Mouse (Mus musculus): ENCODE results near the gene Rps6ka5. TPM values are rescaled to one million over a fixed set of nuclear protein-coding genes. Genes with fewer than 3 reads are reported as not detected.
A peak's percentile ranks its signal among the peaks of the same experiment; 100 is the strongest.

Gene Rps6ka5
- polyA plus RNA-seq, 1 experiment from 2014 or later = 1.6 TPM

DNA sequence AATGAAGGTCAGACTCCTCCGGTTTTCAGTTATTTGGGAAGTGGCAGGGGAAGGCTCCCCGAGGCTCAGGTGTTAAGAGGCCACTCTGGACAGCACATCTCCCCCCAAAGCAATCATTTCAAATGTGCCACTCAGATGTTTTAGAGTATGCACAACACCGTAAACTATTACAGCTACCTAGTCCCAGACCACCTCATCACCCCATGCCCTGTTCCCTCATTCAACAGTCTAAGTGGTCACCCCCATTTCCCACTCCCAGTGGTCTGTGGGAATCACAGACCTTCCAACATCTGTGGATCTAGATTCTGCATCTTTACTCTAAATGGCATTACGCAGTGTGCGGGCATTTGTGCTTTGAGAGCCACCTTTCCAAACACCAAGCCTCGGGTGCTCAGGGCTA, 184.3 kb downstream of the Rps6ka5 start:
- Histone ChIP-seq H3K9ac (ENCODE audit: low read depth, low read length) (no peak overlapping the region), H3K4me2 (ENCODE audit: low read depth, low read length) (no peak overlapping the region), H3K36me3 (ENCODE audit: control insufficient read depth, insufficient read depth) (no peaks in the 10 kb centered on the region), H3K4me1 (ENCODE audit: control insufficient read depth, low read depth, low read length) (no peaks in the 10 kb centered on the region), H3K27me3 (ENCODE audit: control insufficient read depth, insufficient read depth, low read depth, low read length) (no peaks in the 10 kb centered on the region), H3K27ac (ENCODE audit: low read length) (no peak overlapping the region), H3K9me3 (replicated peaks; ENCODE audit: control insufficient read depth, low read length) (no peaks in the 10 kb centered on the region), H3K4me3 (ENCODE audit: low read depth, low read length) (no peak overlapping the region)
- no peak for ATAC-seq (ENCODE audit: low read depth)
- WGBS (ENCODE audit: insufficient replicate concordance) = 74% methylated on average over 6 of the region's 6 CpGs

DNA sequence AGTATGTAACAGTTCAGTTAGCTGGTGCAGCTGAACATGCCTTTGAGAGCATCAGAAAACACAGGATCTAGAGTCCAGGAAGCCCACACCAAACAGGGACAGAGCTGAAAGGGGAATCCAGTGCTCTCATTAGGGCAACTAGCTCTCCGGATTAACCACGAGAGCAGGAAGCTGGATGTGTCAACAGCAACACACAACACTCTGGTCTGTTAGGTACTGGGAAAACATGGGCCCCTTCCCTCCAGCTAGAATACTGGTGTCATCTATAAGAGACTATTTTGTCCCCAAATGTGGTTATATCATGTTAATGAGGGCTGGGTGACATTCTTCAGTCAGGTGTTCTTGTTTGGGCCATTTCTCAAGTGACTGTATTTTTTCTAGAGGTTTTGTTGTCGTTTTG, 184.7 kb downstream of the Rps6ka5 start:
- no peaks in the 10 kb centered on the region for H3K27me3 ChIP-seq (ENCODE audit: control insufficient read depth, insufficient read depth, low read depth, low read length)
- 20% methylated on average over 3 of the region's 3 CpGs for WGBS (ENCODE audit: insufficient replicate concordance)
- no peak overlapping the region for H3K9ac ChIP-seq (ENCODE audit: low read depth, low read length)
- H3K4me3 ChIP-seq (ENCODE audit: low read depth, low read length) = no peak overlapping the region
- no peaks in the 10 kb centered on the region for H3K9me3 ChIP-seq (replicated peaks; ENCODE audit: control insufficient read depth, low read length)
- H3K4me1 ChIP-seq (ENCODE audit: control insufficient read depth, low read depth, low read length) = no peaks in the 10 kb centered on the region
- H3K27ac ChIP-seq (ENCODE audit: low read length) = no peak overlapping the region
- no peaks in the 10 kb centered on the region for H3K36me3 ChIP-seq (ENCODE audit: control insufficient read depth, insufficient read depth)
- no peak overlapping the region for H3K4me2 ChIP-seq (ENCODE audit: low read depth, low read length)
- no peak for ATAC-seq (ENCODE audit: low read depth)

DNA sequence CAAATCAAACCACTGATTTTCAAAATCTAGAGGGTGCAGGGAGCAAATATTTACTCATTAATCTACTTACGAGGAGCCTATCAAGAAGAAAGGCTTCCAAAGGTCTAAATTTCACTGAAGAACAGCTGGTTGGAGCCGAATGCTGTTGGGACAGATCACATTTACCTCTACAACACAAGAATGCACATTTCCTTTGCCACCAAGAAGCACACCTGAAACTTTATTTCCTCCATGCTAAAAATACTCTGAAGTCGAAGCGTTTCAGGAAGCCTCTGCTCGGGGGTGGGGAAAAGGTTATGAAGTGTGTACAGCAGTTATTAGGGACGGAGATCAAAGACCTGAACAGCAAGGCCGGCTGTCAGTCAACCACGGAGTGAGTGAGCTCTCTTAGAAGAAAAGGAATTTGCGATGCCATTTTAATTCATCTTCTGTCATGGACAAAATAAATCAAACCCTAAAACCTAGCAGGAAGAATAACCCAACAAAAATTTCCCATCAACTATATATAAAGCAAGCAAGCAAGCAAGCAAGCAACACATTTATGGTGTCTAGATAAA, 187.5 kb downstream of the Rps6ka5 start:
- no peak overlapping the region for H3K4me3 ChIP-seq (ENCODE audit: low read depth, low read length)
- no peak for ATAC-seq (ENCODE audit: low read depth)
- no peak overlapping the region for H3K4me2 ChIP-seq (ENCODE audit: low read depth, low read length)
- H3K9me3 ChIP-seq (replicated peaks; ENCODE audit: control insufficient read depth, low read length) = no peaks in the 10 kb centered on the region
- H3K4me1 ChIP-seq (ENCODE audit: control insufficient read depth, low read depth, low read length) = no peaks in the 10 kb centered on the region
- H3K36me3 ChIP-seq (ENCODE audit: control insufficient read depth, insufficient read depth) = no peaks in the 10 kb centered on the region
- no peak overlapping the region for H3K27ac ChIP-seq (ENCODE audit: low read length)
- H3K9ac ChIP-seq (ENCODE audit: low read depth, low read length) = no peak overlapping the region
- 25% methylated on average over 9 of the region's 9 CpGs for WGBS (ENCODE audit: insufficient replicate concordance)
- no peaks in the 10 kb centered on the region for H3K27me3 ChIP-seq (ENCODE audit: control insufficient read depth, insufficient read depth, low read depth, low read length)

DNA sequence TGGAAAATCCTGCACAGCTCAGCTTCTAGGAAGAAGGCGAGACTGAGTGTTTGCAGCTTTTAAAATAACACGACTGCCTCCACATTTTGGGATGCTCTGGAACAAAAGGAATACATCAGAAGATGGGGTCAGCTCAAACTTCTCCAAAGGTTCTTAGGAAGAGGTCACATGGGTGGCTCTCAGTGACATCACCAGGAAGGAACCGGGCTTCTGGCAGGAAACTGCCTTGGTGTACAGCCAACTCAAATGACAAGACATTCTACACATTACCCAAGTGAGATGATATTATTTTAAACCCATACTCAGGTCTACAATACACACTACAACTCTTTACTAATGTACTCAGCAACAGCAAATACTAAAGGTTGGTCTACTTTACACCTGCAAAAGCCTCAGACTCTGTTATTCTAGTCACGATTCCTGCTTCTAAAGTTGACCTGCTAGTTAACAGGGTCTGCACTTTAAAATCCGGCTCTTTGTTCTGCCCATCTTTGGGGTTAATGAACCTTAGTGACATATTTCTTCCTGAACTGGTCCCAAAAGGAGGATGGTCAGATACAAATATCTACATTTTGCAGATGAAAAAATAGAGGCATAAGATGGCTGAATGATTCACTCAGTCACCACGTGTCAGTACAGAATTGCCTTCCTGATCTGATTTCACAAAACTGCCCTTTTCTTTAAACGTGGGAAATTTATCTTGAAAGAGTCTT, 188.2 kb downstream of the Rps6ka5 start:
- H3K27ac ChIP-seq (ENCODE audit: low read length) = no peak overlapping the region
- ATAC-seq (ENCODE audit: low read depth) = no peak
- H3K4me1 ChIP-seq (ENCODE audit: control insufficient read depth, low read depth, low read length) = no peaks in the 10 kb centered on the region
- WGBS (ENCODE audit: insufficient replicate concordance) = 39% methylated on average over 7 of the region's 7 CpGs
- H3K27me3 ChIP-seq (ENCODE audit: control insufficient read depth, insufficient read depth, low read depth, low read length) = no peaks in the 10 kb centered on the region
- no peaks in the 10 kb centered on the region for H3K36me3 ChIP-seq (ENCODE audit: control insufficient read depth, insufficient read depth)
- H3K4me3 ChIP-seq (ENCODE audit: low read depth, low read length) = no peak overlapping the region
- H3K4me2 ChIP-seq (ENCODE audit: low read depth, low read length) = no peak overlapping the region
- no peaks in the 10 kb centered on the region for H3K9me3 ChIP-seq (replicated peaks; ENCODE audit: control insufficient read depth, low read length)
- H3K9ac ChIP-seq (ENCODE audit: low read depth, low read length) = no peak overlapping the region

DNA sequence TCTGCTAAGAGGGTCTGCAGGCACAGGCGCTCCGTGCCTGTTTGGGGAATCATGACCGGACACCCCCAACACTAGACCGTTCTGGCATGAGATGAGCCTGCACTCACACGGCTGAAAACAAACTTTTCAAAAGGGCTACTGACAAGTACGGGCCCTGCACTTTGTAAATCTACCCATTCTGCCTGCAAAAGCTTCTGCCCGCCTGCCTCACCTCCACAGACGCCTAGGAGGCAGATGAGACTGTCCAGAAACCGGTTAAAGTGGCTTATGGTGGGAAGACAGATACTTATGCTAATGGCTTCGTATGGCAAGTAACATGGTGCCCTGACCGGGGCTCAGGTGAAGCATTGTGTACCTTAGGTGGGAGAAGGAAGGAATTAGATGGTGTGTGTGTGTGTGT, 189.7 kb downstream of the Rps6ka5 start:
- H3K9me3 ChIP-seq (replicated peaks; ENCODE audit: control insufficient read depth, low read length) = no peaks in the 10 kb centered on the region
- no peak for ATAC-seq (ENCODE audit: low read depth)
- WGBS (ENCODE audit: insufficient replicate concordance) = 62% methylated on average over 11 of the region's 11 CpGs
- no peaks in the 10 kb centered on the region for H3K36me3 ChIP-seq (ENCODE audit: control insufficient read depth, insufficient read depth)
- no peak overlapping the region for H3K4me2 ChIP-seq (ENCODE audit: low read depth, low read length)
- H3K4me1 ChIP-seq (ENCODE audit: control insufficient read depth, low read depth, low read length) = no peaks in the 10 kb centered on the region
- H3K27ac ChIP-seq (ENCODE audit: low read length) = no peak overlapping the region
- no peaks in the 10 kb centered on the region for H3K27me3 ChIP-seq (ENCODE audit: control insufficient read depth, insufficient read depth, low read depth, low read length)
- no peak overlapping the region for H3K4me3 ChIP-seq (ENCODE audit: low read depth, low read length)
- H3K9ac ChIP-seq (ENCODE audit: low read depth, low read length) = no peak overlapping the region

DNA sequence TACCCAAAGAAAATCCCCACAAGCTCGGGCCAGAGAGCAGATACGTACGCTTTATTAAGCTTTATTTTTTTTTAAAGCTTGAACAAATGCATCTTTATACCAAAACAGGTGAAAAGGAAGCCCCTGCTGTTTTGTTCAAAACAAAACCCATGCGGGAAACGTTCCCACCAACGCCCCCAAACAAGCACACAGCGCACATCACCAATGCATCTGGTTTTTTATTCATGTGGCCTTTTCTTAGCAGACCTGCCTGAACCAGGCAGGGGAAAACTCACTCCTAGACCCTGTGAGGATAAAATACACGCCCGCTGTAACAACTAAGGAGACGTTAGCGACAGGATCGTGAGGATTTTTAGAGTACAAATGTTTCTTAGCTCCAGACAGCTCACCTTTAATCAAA, 191.8 kb downstream of the Rps6ka5 start:
- H3K27me3 ChIP-seq (ENCODE audit: control insufficient read depth, insufficient read depth, low read depth, low read length) = no peaks in the 10 kb centered on the region
- ATAC-seq (ENCODE audit: low read depth) = no peak
- H3K4me1 ChIP-seq (ENCODE audit: control insufficient read depth, low read depth, low read length) = no peaks in the 10 kb centered on the region
- no peaks in the 10 kb centered on the region for H3K36me3 ChIP-seq (ENCODE audit: control insufficient read depth, insufficient read depth)
- 77% methylated on average over 12 of the region's 12 CpGs for WGBS (ENCODE audit: insufficient replicate concordance)
- H3K27ac ChIP-seq (ENCODE audit: low read length) = no peak overlapping the region
- H3K9me3 ChIP-seq (replicated peaks; ENCODE audit: control insufficient read depth, low read length) = no peaks in the 10 kb centered on the region
- H3K4me3 ChIP-seq (ENCODE audit: low read depth, low read length) = no peak overlapping the region
- H3K9ac ChIP-seq (ENCODE audit: low read depth, low read length) = no peak overlapping the region
- no peak overlapping the region for H3K4me2 ChIP-seq (ENCODE audit: low read depth, low read length)

DNA sequence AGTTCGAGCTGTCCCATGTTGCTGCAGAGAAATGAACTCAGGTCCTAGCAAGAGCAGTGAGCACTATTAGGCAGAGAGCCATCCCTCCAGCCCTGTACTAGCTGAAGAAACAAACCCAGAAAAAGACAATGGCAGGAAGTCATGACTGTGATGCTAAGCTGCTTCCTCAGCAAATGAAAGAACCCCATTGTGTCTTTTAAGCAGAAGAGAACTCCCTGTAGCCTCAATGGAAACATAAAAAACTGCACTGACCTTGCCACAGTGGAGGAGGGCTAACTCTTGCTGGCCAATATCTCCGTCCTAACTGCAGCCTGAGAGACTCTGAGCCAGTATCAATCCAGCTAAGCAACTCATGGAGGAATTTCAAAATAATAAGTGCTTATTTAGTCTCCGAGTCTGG, 192.8 kb downstream of the Rps6ka5 start:
- 60% methylated on average over 3 of the region's 3 CpGs for WGBS (ENCODE audit: insufficient replicate concordance)
- H3K9ac ChIP-seq (ENCODE audit: low read depth, low read length) = no peak overlapping the region
- no peak overlapping the region for H3K4me3 ChIP-seq (ENCODE audit: low read depth, low read length)
- H3K27me3 ChIP-seq (ENCODE audit: control insufficient read depth, insufficient read depth, low read depth, low read length) = no peaks in the 10 kb centered on the region
- no peak overlapping the region for H3K4me2 ChIP-seq (ENCODE audit: low read depth, low read length)
- H3K9me3 ChIP-seq (replicated peaks; ENCODE audit: control insufficient read depth, low read length) = no peaks in the 10 kb centered on the region
- no peak for ATAC-seq (ENCODE audit: low read depth)
- no peaks in the 10 kb centered on the region for H3K36me3 ChIP-seq (ENCODE audit: control insufficient read depth, insufficient read depth)
- 0 out of 2 replicates have a peak overlapping the region, but pooled peaks have one; percentile 16 for H3K27ac ChIP-seq (ENCODE audit: low read length)
- no peaks in the 10 kb centered on the region for H3K4me1 ChIP-seq (ENCODE audit: control insufficient read depth, low read depth, low read length)

DNA sequence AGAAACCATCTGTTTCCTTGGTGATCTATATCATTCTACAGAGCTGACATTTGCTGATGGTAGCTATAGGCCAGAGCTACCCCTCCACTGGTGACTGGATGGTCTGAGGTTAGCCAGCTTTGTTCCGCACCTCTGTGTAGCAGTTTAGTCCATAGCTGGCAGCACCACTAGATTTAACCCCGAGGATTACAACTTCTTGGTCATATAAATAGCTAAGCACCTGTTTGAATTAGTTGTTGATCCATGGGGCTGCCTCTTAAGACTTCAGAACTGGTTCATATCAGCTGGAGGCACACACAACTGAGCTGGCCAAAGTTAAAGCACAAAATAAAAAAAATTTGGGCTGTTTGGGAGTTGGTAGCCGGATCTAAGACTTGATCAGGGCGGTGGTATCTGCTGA, 193.6 kb downstream of the Rps6ka5 start:
- Histone ChIP-seq H3K4me2 (ENCODE audit: low read depth, low read length) (no peak overlapping the region), H3K27ac (ENCODE audit: low read length) (no peak overlapping the region), H3K9ac (ENCODE audit: low read depth, low read length) (no peak overlapping the region), H3K27me3 (ENCODE audit: control insufficient read depth, insufficient read depth, low read depth, low read length) (no peaks in the 10 kb centered on the region), H3K36me3 (ENCODE audit: control insufficient read depth, insufficient read depth) (no peaks in the 10 kb centered on the region), H3K4me3 (ENCODE audit: low read depth, low read length) (no peak overlapping the region), H3K4me1 (ENCODE audit: control insufficient read depth, low read depth, low read length) (no peaks in the 10 kb centered on the region), H3K9me3 (replicated peaks; ENCODE audit: control insufficient read depth, low read length) (no peaks in the 10 kb centered on the region)
- ATAC-seq (ENCODE audit: low read depth) = no peak
- WGBS (ENCODE audit: insufficient replicate concordance) = 58% methylated on average over 4 of the region's 4 CpGs

DNA sequence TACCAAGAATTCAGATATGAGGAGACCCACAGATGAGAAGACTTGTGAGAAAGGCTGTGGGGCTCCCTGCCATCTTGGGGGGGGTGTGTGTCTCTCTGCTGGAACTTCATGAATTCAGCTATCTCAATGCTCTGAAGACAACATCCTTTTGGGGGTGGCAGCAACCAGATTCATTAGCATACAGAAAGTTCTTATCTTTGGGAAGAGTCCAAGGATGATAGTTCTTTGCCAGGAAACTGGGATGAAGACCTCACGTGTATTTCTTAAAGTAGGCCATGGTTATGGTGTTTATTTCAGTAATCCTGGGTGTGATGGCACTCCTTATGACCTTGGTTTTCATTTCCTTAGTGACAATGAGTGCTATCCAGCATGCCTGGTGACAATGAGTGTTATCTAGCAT, 195.0 kb downstream of the Rps6ka5 start:
- Histone ChIP-seq H3K4me3 (ENCODE audit: low read depth, low read length) (no peak overlapping the region), H3K27ac (ENCODE audit: low read length) (no peak overlapping the region), H3K36me3 (ENCODE audit: control insufficient read depth, insufficient read depth) (no peaks in the 10 kb centered on the region), H3K9ac (ENCODE audit: low read depth, low read length) (no peak overlapping the region), H3K9me3 (replicated peaks; ENCODE audit: control insufficient read depth, low read length) (no peaks in the 10 kb centered on the region), H3K4me2 (ENCODE audit: low read depth, low read length) (no peak overlapping the region), H3K27me3 (ENCODE audit: control insufficient read depth, insufficient read depth, low read depth, low read length) (no peaks in the 10 kb centered on the region), H3K4me1 (ENCODE audit: control insufficient read depth, low read depth, low read length) (no peaks in the 10 kb centered on the region)
- ATAC-seq (ENCODE audit: low read depth) = no peak
- 45% methylated on average over 1 of the region's 1 CpGs for WGBS (ENCODE audit: insufficient replicate concordance)
